In the genomic region with DNA sequence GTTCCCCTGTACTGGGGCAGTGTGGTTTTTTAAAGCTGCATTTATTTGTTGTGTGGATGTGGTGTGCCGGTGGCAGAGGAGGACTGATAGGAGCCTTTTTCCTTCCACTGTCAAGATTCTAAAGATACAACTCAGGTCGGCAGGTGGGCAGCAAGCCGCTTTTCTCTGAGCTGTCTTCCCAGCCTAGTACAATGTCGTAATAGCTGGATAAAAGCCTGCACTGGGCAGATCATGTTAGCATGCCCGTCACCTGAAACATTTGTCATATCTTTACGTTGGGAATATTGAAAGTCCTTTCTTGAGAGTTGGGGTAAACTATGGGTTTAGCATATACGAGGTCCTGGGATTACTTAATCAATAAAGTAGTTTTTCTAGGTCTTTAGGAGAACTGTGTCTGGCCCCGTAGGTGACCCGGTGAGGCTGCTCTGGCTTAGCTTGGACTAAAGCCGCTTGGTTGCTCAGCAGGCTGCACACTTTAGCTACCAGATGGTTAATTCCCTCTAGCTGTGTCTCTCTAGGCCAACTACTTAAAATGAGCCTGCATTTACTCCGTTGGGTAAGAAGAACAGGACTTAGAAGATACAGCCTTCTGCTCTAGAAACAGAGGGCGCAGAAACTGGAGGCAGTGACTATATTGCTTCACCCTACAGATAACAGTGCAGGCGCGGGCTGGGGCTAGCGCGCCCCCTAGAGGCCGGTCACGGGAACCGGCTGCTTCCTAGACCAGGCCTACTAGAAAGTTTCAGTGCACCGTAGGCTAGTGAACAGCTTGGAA, we compare ENCODE assay signal across 8 mouse cellular contexts. TPM values are rescaled to one million over a fixed set of nuclear protein-coding genes. Genes with fewer than 3 reads are reported as not detected.
DNase-seq lines count a peak whose midpoint lies in the region; ATAC-seq and TF ChIP-seq lines count a peak whose summit lies in the region.

No protein-coding gene starts in this region.

- no peaks in the 10 kb centered on the region for H3K36me3 ChIP-seq in kidney, adult 2 months (ENCODE audit: control insufficient read depth, insufficient read depth, low read length)
- no peaks in the 10 kb centered on the region for H3K36me3 ChIP-seq in stomach, embryonic 14.5 days (ENCODE audit: control insufficient read depth, insufficient read depth, low read length)

- intact Hi-C loops in gastrocnemius, postnatal 36 days (cut with DNase I) = loop anchor here (1.0 kb wide), 1 partner anchor 167 kb away; no protein-coding TSS in a partner anchor

- peak; percentile 74; the same call in 1 of the 2 replicates for ATAC-seq in stomach, embryonic 14.5 days (ENCODE audit: insufficient number of reproducible peaks, insufficient read depth, low FRiP score, low read depth)

- H3K9me3 ChIP-seq in stomach, embryonic 14.5 days (ENCODE audit: control insufficient read depth, low read depth, low read length) = no peaks in the 10 kb centered on the region

- H3K4me3 ChIP-seq in kidney, adult 2 months (ENCODE audit: insufficient read depth, low read depth, low read length) = no peak overlapping the region
- no peak overlapping the region for H3K4me3 ChIP-seq in stomach, embryonic 14.5 days (ENCODE audit: low read depth, low read length)

- H3K27me3 ChIP-seq in kidney, adult 2 months (replicated peaks; ENCODE audit: control insufficient read depth, insufficient read depth, low read length) = no peaks in the 10 kb centered on the region
- no peaks in the 10 kb centered on the region for H3K27me3 ChIP-seq in stomach, embryonic 14.5 days (ENCODE audit: control insufficient read depth, insufficient read depth, low read length)

- TF ChIP-seq CTCF in kidney, adult 2 months (conservative IDR thresholded peaks at IDR 0.05; ENCODE audit: insufficient read depth, insufficient read length, low read depth, low read length) = peak; percentile 82

- H3K9ac ChIP-seq in stomach, embryonic 14.5 days (replicated peaks; ENCODE audit: low read depth, low read length) = no peak overlapping the region

- no peak overlapping the region for H3K4me2 ChIP-seq in stomach, embryonic 14.5 days (replicated peaks; ENCODE audit: low read depth, low read length)

- no peak for TF ChIP-seq POLR2A in kidney, adult 2 months (IDR thresholded peaks at IDR 0.05; ENCODE audit: low read depth, low read length)

- WGBS in kidney, adult 2 months = 43% methylated on average over 20 of the region's 20 CpGs
- 42% methylated on average over 20 of the region's 20 CpGs for WGBS in stomach, embryonic 14.5 days

- DNase-seq in urinary bladder, adult 18-20 months (ENCODE audit: low spot score in 2 of 2) = peak; percentile 48 to 62
- no peak for DNase-seq in urinary bladder, postnatal 10 days (ENCODE audit: low spot score)
- peak; percentile 81 for DNase-seq in embryo, embryonic 10.5 days (ENCODE audit: low spot score)
- peak; percentile 64 to 65 for DNase-seq in gastrocnemius, postnatal 36 days
- peak; percentile 70 for DNase-seq in kidney, adult 2 months
- peak; percentile 82 for DNase-seq in liver
- DNase-seq in natural killer cell, adult 2 months (ENCODE audit: low spot score in 2 of 2) = peak; percentile 62 to 76

- H3K4me1 ChIP-seq in kidney, adult 2 months (ENCODE audit: control insufficient read depth, insufficient read depth, low read length) = no peaks in the 10 kb centered on the region
- H3K4me1 ChIP-seq in stomach, embryonic 14.5 days (ENCODE audit: control insufficient read depth, insufficient read depth, low read length) = no peaks in the 10 kb centered on the region

- no peak overlapping the region for H3K27ac ChIP-seq in kidney, adult 2 months (ENCODE audit: insufficient read depth, low read depth, low read length)
- no peak overlapping the region for H3K27ac ChIP-seq in stomach, embryonic 14.5 days (ENCODE audit: low read length)

RNA-seq across cellular contexts. Expression of a gene that starts 58.2 kb away (rescaled TPM):
- total RNA-seq in gastrocnemius, postnatal 36 days (2021) = 100 to 1,000 TPM in 1 of 2 experiments, 10 to 100 TPM in 1; 91.9 to 102 TPM
- polyA plus RNA-seq in kidney, adult 2 months (2012; rRNA removed) = 5.9 and 8.4 TPM in 2 replicates
- polyA plus RNA-seq in stomach, embryonic 14.5 days (2014; fragmentation: Nextera tagmentation; extraction: Ambion mirVana) = 58.5 and 59.0 TPM in 2 replicates

RNA-seq across cellular contexts. Expression of a gene that starts 58.8 kb away (rescaled TPM):
- total RNA-seq in gastrocnemius, postnatal 36 days (2021) = 10 to 100 TPM; 39.5 to 43.5 TPM
- polyA plus RNA-seq in kidney, adult 2 months (2012; rRNA removed) = 9.5 and 9.7 TPM in 2 replicates
- 21.6 and 23.4 TPM in 2 replicates for polyA plus RNA-seq in stomach, embryonic 14.5 days (2014; fragmentation: Nextera tagmentation; extraction: Ambion mirVana)
